Mouse (Mus musculus): Measurements from ENCODE around the gene Mmp11.

- TF ChIP-seq CTCF (IDR thresholded peaks at IDR 0.05; ENCODE audit: borderline replicate concordance, insufficient read depth, low read depth, low read length) = no peak
- TF ChIP-seq POLR2A (IDR thresholded peaks at IDR 0.05; ENCODE audit: borderline replicate concordance, insufficient read depth, low read length) = no peak
These were observed 1.3 kb downstream of the Mmp11 start for GRCm38 (mm10) chr10:75934991-75935390.
